Mouse (Mus musculus) MEL (cell line): ENCODE measurements around the gene Sart3.

Source experiments
- CHD2 ChIP-seq: IDR thresholded peaks from 2 replicates; pipeline ENCODE4 v1.6.1; 2011; ENCODE audit warnings: low read length, improper control_type of control experiment
- CTCF ChIP-seq, 3 experiments: IDR thresholded peaks in 2 of 3; conservative IDR thresholded peaks in 1 of 3; 2 replicates each; pipeline ENCODE4 v1.5.1; 2011 to 2012; ENCODE audit warnings: low read length in 3 of 3, low read depth in 2 of 3, mild to moderate bottlenecking in 2 of 3, improper control_type of control experiment in 1 of 3, inconsistent platforms in 1 of 3, mixed read lengths in 1 of 3, moderate library complexity in 1 of 3; ENCODE audit not compliant: control insufficient read depth in 1 of 3, insufficient read depth in 1 of 3, poor library complexity in 1 of 3, severe bottlenecking in 1 of 3
- EP300 ChIP-seq, 2 experiments: IDR thresholded peaks; 2 replicates each; pipeline ENCODE4 v1.6.1; 2011; ENCODE audit warnings: improper control_type of control experiment in 2 of 2, low read length in 2 of 2, low read depth in 1 of 2, mild to moderate bottlenecking in 1 of 2
- GATA1 ChIP-seq: IDR thresholded peaks from 2 replicates; pipeline ENCODE4 v1.6.1; 2011; ENCODE audit warnings: low read depth, low read length, improper control_type of control experiment
- HCFC1 ChIP-seq: IDR thresholded peaks from 2 replicates; pipeline ENCODE4 v1.6.1; 2012; ENCODE audit warnings: low read depth, mild to moderate bottlenecking, inconsistent platforms, low read length, improper control_type of control experiment, moderate library complexity
- MAFK ChIP-seq: IDR thresholded peaks from 2 replicates; pipeline ENCODE4 v1.6.1; 2011; ENCODE audit warnings: low read depth, mild to moderate bottlenecking, low read length, improper control_type of control experiment, borderline replicate concordance
- POLR2A ChIP-seq, 2 experiments: IDR thresholded peaks; 2 replicates each; pipeline ENCODE4 v1.6.1; 2011 to 2012; ENCODE audit warnings: low read length in 2 of 2, mild to moderate bottlenecking in 2 of 2, control low read depth in 1 of 2, improper control_type of control experiment in 1 of 2, low read depth in 1 of 2, moderate library complexity in 1 of 2; ENCODE audit not compliant: control insufficient read depth in 1 of 2, insufficient read depth in 1 of 2, poor library complexity in 1 of 2
- TBP ChIP-seq: IDR thresholded peaks from 2 replicates; pipeline ENCODE4 v1.8.0; 2011; ENCODE audit warnings: low read depth, low read length, improper control_type of control experiment
- TCF12 ChIP-seq: IDR thresholded peaks from 2 replicates; pipeline ENCODE4 v1.6.1; 2014; ENCODE audit warnings: low read depth, mild to moderate bottlenecking, inconsistent platforms, low read length, improper control_type of control experiment, moderate library complexity
- UBTF ChIP-seq: IDR thresholded peaks from 2 replicates; pipeline ENCODE4 v1.6.1; 2012; ENCODE audit warnings: low read depth, mild to moderate bottlenecking, inconsistent platforms, low read length, improper control_type of control experiment, moderate library complexity, borderline replicate concordance; ENCODE audit not compliant: insufficient read depth
- USF1 ChIP-seq: IDR thresholded peaks from 2 replicates; pipeline ENCODE4 v1.6.1; 2014; ENCODE audit warnings: low read depth, mild to moderate bottlenecking, inconsistent platforms, low read length, improper control_type of control experiment, moderate library complexity
- ZC3H11A ChIP-seq: IDR thresholded peaks from 2 replicates; pipeline ENCODE4 v1.6.1; 2012; ENCODE audit warnings: low read depth, mild to moderate bottlenecking, inconsistent platforms, low read length, improper control_type of control experiment
- ZNF384 ChIP-seq: IDR thresholded peaks from 2 replicates; pipeline ENCODE4 v1.6.1; 2012; ENCODE audit warnings: low read depth, mild to moderate bottlenecking, inconsistent platforms, low read length, improper control_type of control experiment

- TF ChIP-seq CTCF (IDR thresholded peaks at IDR 0.05 in 2 of 3, conservative IDR thresholded peaks at IDR 0.05 in 1 of 3; ENCODE audit: control insufficient read depth in 1 of 3, insufficient read depth in 1 of 3, low read depth in 2 of 3, low read length in 3 of 3, poor library complexity in 1 of 3, severe bottlenecking in 1 of 3), result no peak
- no peak for TF ChIP-seq EP300 (IDR thresholded peaks at IDR 0.05; ENCODE audit: low read depth in 1 of 2, low read length in 2 of 2)
- no peak for TF ChIP-seq POLR2A (IDR thresholded peaks at IDR 0.05; ENCODE audit: control insufficient read depth in 1 of 2, insufficient read depth in 1 of 2, low read depth in 1 of 2, low read length in 2 of 2, poor library complexity in 1 of 2)
- TF ChIP-seq MAFK, result no peak
- TF ChIP-seq ZC3H11A, result no peak
- TF ChIP-seq TBP, result no peak
- TF ChIP-seq CHD2, result no peak
- no peak for TF ChIP-seq ZNF384
- no peak for TF ChIP-seq USF1
- no peak for TF ChIP-seq GATA1
- TF ChIP-seq UBTF, result no peak
- no peak for TF ChIP-seq HCFC1
- TF ChIP-seq TCF12, result no peak
Measured at GRCm38 (mm10) chr5:113694415-113694814, 77.9 kb downstream of the Sart3 start.
